Mouse (Mus musculus): Measurements from ENCODE around the gene Nrxn3. TPM values are rescaled to one million over a fixed set of nuclear protein-coding genes. Genes with fewer than 3 reads are reported as not detected.

Gene Nrxn3
- polyA plus RNA-seq (2014; fragmentation: Illumina TruSeq; extraction: RNeasy Lipid Tissue Mini Kit (QIAGEN cat#74804); ENCODE audit: insufficient read depth, low read depth, low replicate concordance): 0.04 TPM

GRCm38 (mm10) chr12:88722691-88723070 lies at the start of gene Nrxn3:
Gene Nrxn3, plus strand, starts transcription at chr12:88722876.

